Mouse (Mus musculus): ENCODE results near the gene Cfap52. TPM values are rescaled to one million over a fixed set of nuclear protein-coding genes. Genes with fewer than 3 reads are reported as not detected.

Gene Cfap52
- polyA plus RNA-seq, 1 experiment, result not detected

GRCm38 (mm10) chr11:67998905-67999304 lies 33.5 kb upstream of the Cfap52 start:
- no peak overlapping the region for H3K27ac ChIP-seq (ENCODE audit: insufficient read depth, low read length)

GRCm38 (mm10) chr11:67995965-67996364 lies 30.5 kb upstream of the Cfap52 start:
- 70% methylated on average over 4 of the region's 4 CpGs for WGBS

More at GRCm38 (mm10) chr11:67998905-67999304, 33.5 kb upstream of the Cfap52 start:
- Histone ChIP-seq H3K4me3 (ENCODE audit: extremely low read depth, insufficient read depth, insufficient read length) (no peak overlapping the region), H3K4me1 (ENCODE audit: control insufficient read depth, insufficient read depth, insufficient read length) (no peaks in the 10 kb centered on the region), H3K36me3 (ENCODE audit: control insufficient read depth, insufficient read depth, low read length) (no peaks in the 10 kb centered on the region; the same call in none of the 2 replicates), H3K27me3 (ENCODE audit: control insufficient read depth, insufficient read depth, low read length) (no peaks in the 10 kb centered on the region)
- DNase-seq (ENCODE audit: low read depth in 1 of 2, low spot score in 2 of 2), result no peak
- 85% methylated on average over 3 of the region's 3 CpGs for WGBS
- TF ChIP-seq CTCF (IDR thresholded peaks at IDR 0.05; ENCODE audit: extremely low read depth, insufficient read depth, insufficient read length, insufficient replicate concordance), result no peak
- no peak for TF ChIP-seq POLR2A (IDR thresholded peaks at IDR 0.05; ENCODE audit: low read depth, low read length)

GRCm38 (mm10) chr11:67991240-67991639 lies 25.8 kb upstream of the Cfap52 start:
- Histone ChIP-seq H3K4me1 (ENCODE audit: control insufficient read depth, insufficient read depth, insufficient read length) (no peaks in the 10 kb centered on the region), H3K27me3 (ENCODE audit: control insufficient read depth, insufficient read depth, low read length) (no peaks in the 10 kb centered on the region), H3K4me3 (ENCODE audit: extremely low read depth, insufficient read depth, insufficient read length) (no peak overlapping the region), H3K36me3 (ENCODE audit: control insufficient read depth, insufficient read depth, low read length) (peaks cover 3% of the 10 kb centered on the region), H3K27ac (ENCODE audit: insufficient read depth, low read length) (no peak overlapping the region)
- WGBS, result 92% methylated on average over 4 of the region's 4 CpGs
- TF ChIP-seq CTCF (IDR thresholded peaks at IDR 0.05; ENCODE audit: extremely low read depth, insufficient read depth, insufficient read length, insufficient replicate concordance) (no peak), POLR2A (IDR thresholded peaks at IDR 0.05; ENCODE audit: low read depth, low read length) (no peak)
- no peak for DNase-seq (ENCODE audit: low read depth in 1 of 2, low spot score in 2 of 2)

More at GRCm38 (mm10) chr11:67995965-67996364, 30.5 kb upstream of the Cfap52 start:
- no peak for DNase-seq (ENCODE audit: low read depth in 1 of 2, low spot score in 2 of 2)
- no peak for TF ChIP-seq CTCF (IDR thresholded peaks at IDR 0.05; ENCODE audit: extremely low read depth, insufficient read depth, insufficient read length, insufficient replicate concordance)
- TF ChIP-seq POLR2A (IDR thresholded peaks at IDR 0.05; ENCODE audit: low read depth, low read length), result no peak
- H3K4me3 ChIP-seq (ENCODE audit: extremely low read depth, insufficient read depth, insufficient read length), result no peak overlapping the region
- no peaks in the 10 kb centered on the region for H3K27me3 ChIP-seq (ENCODE audit: control insufficient read depth, insufficient read depth, low read length)
- no peaks in the 10 kb centered on the region; the same call in none of the 2 replicates for H3K36me3 ChIP-seq (ENCODE audit: control insufficient read depth, insufficient read depth, low read length)
- H3K27ac ChIP-seq (ENCODE audit: insufficient read depth, low read length), result no peak overlapping the region
- no peaks in the 10 kb centered on the region for H3K4me1 ChIP-seq (ENCODE audit: control insufficient read depth, insufficient read depth, insufficient read length)

- H3K4me3 ChIP-seq (ENCODE audit: extremely low read depth, insufficient read depth, insufficient read length), result no peak overlapping the region
- H3K36me3 ChIP-seq (ENCODE audit: control insufficient read depth, insufficient read depth, low read length), result peaks cover 9% of the 10 kb centered on the region
- no peak for DNase-seq (ENCODE audit: low read depth in 1 of 2, low spot score in 2 of 2)
- H3K4me1 ChIP-seq (ENCODE audit: control insufficient read depth, insufficient read depth, insufficient read length), result no peaks in the 10 kb centered on the region
- TF ChIP-seq POLR2A (IDR thresholded peaks at IDR 0.05; ENCODE audit: low read depth, low read length) (no peak), CTCF (IDR thresholded peaks at IDR 0.05; ENCODE audit: extremely low read depth, insufficient read depth, insufficient read length, insufficient replicate concordance) (no peak)
- no peak overlapping the region for H3K27ac ChIP-seq (ENCODE audit: insufficient read depth, low read length)
- 87% methylated on average over 6 of the region's 6 CpGs for WGBS
- H3K27me3 ChIP-seq (ENCODE audit: control insufficient read depth, insufficient read depth, low read length), result no peaks in the 10 kb centered on the region
These were observed 18.1 kb upstream of the Cfap52 start for GRCm38 (mm10) chr11:67983564-67983963.

GRCm38 (mm10) chr11:67975252-67975651 lies 9.8 kb upstream of the Cfap52 start:
- H3K4me3 ChIP-seq (ENCODE audit: extremely low read depth, insufficient read depth, insufficient read length), result no peak overlapping the region
- TF ChIP-seq POLR2A (IDR thresholded peaks at IDR 0.05; ENCODE audit: low read depth, low read length), result no peak
- TF ChIP-seq CTCF (IDR thresholded peaks at IDR 0.05; ENCODE audit: extremely low read depth, insufficient read depth, insufficient read length, insufficient replicate concordance), result no peak
- peaks cover 9% of the 10 kb centered on the region for H3K36me3 ChIP-seq (ENCODE audit: control insufficient read depth, insufficient read depth, low read length)
- no peak overlapping the region for H3K27ac ChIP-seq (ENCODE audit: insufficient read depth, low read length)
- no peaks in the 10 kb centered on the region for H3K27me3 ChIP-seq (ENCODE audit: control insufficient read depth, insufficient read depth, low read length)
- no peak for DNase-seq (ENCODE audit: low read depth in 1 of 2, low spot score in 2 of 2)
- 28% methylated on average over 2 of the region's 2 CpGs for WGBS
- H3K4me1 ChIP-seq (ENCODE audit: control insufficient read depth, insufficient read depth, insufficient read length), result no peaks in the 10 kb centered on the region

GRCm38 (mm10) chr11:67973225-67973624 lies 7.8 kb upstream of the Cfap52 start:
- TF ChIP-seq CTCF (IDR thresholded peaks at IDR 0.05; ENCODE audit: extremely low read depth, insufficient read depth, insufficient read length, insufficient replicate concordance) (no peak), POLR2A (IDR thresholded peaks at IDR 0.05; ENCODE audit: low read depth, low read length) (no peak)
- peaks cover 11% of the 10 kb centered on the region for H3K36me3 ChIP-seq (ENCODE audit: control insufficient read depth, insufficient read depth, low read length)
- 93% methylated on average over 5 of the region's 5 CpGs for WGBS

GRCm38 (mm10) chr11:67972606-67973005 lies 7.2 kb upstream of the Cfap52 start:
- no peaks in the 10 kb centered on the region for H3K4me1 ChIP-seq (ENCODE audit: control insufficient read depth, insufficient read depth, insufficient read length)
- peaks cover 9% of the 10 kb centered on the region for H3K36me3 ChIP-seq (ENCODE audit: control insufficient read depth, insufficient read depth, low read length)
- 96% methylated on average over 1 of the region's 1 CpGs for WGBS
- H3K4me3 ChIP-seq (ENCODE audit: extremely low read depth, insufficient read depth, insufficient read length), result no peak overlapping the region
- DNase-seq (ENCODE audit: low read depth in 1 of 2, low spot score in 2 of 2), result no peak
- H3K27ac ChIP-seq (ENCODE audit: insufficient read depth, low read length), result no peak overlapping the region
- TF ChIP-seq POLR2A (IDR thresholded peaks at IDR 0.05; ENCODE audit: low read depth, low read length) (no peak), CTCF (IDR thresholded peaks at IDR 0.05; ENCODE audit: extremely low read depth, insufficient read depth, insufficient read length, insufficient replicate concordance) (no peak)
- H3K27me3 ChIP-seq (ENCODE audit: control insufficient read depth, insufficient read depth, low read length), result no peaks in the 10 kb centered on the region

More at GRCm38 (mm10) chr11:67973225-67973624, 7.8 kb upstream of the Cfap52 start:
- Histone ChIP-seq H3K4me3 (ENCODE audit: extremely low read depth, insufficient read depth, insufficient read length) (no peak overlapping the region), H3K27me3 (ENCODE audit: control insufficient read depth, insufficient read depth, low read length) (no peaks in the 10 kb centered on the region), H3K4me1 (ENCODE audit: control insufficient read depth, insufficient read depth, insufficient read length) (no peaks in the 10 kb centered on the region), H3K27ac (ENCODE audit: insufficient read depth, low read length) (no peak overlapping the region)
- DNase-seq (ENCODE audit: low read depth in 1 of 2, low spot score in 2 of 2), result no peak

Data from spleen, adult 2 months (tissue).